Mouse (Mus musculus) left cerebral cortex, adult 2 months (tissue): ENCODE measurements at regions not wholly inside any gene's neighbourhood (a gene's known extent, or its start where the extent isn't known, plus 50 kb on each side); places are given as distances from the start of the nearest gene placed in this dataset.

ENCODE experiments used
- DNase-seq, 2 experiments: peaks; one replicate each; pipeline ENCODE4 v3.0.0; 2021 to 2022; ENCODE audit warnings: low spot score in 2 of 2, mixed read lengths in 1 of 2; ENCODE audit errors: extremely low spot score in 1 of 2
- H3K27ac ChIP-seq: fragments of 200-600 bp; 2 replicates; pipeline ENCODE4 v1.8.1; 2022
- H3K4me3 ChIP-seq: fragments of 200-600 bp; 2 replicates; pipeline ENCODE4 v1.8.1; 2022
- CTCF ChIP-seq: fragments of 200-600 bp; IDR thresholded peaks from 2 replicates; pipeline ENCODE4 v1.8.1; 2022; ENCODE audit warnings: antibody characterized with exemption, mild to moderate bottlenecking, moderate library complexity
- intact Hi-C: fragments of 180-260 bp; cut with DNase I; formaldehyde crosslinking; loops from one replicate; pipeline ENCODE4 v1.15.1; 2025

DNA sequence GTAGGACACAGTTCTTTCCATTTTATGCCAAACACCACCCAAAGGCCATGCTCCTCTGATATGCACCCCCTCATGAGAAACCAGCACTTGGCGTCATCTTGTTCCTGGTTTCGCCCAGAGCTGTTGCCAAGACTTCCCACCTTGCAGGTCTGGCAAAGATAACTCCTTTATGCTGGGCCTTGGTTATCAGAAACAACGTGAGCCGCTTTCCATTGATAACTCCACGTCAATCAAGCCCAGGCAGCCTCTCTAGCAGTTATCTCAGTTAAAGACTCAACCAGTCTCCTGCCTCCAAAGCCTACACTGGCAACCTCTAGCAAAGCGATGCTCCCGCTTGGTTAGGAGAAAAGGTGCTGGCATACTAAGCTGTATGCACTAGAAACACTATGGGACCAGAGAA lies 124.2 kb upstream of the Parp11 start:
- intact Hi-C loops = no loop called here
- TF ChIP-seq CTCF = no peak
- Histone ChIP-seq H3K4me3 (no peak overlapping the region), H3K27ac (no peak overlapping the region)
- DNase-seq = no peak

DNA sequence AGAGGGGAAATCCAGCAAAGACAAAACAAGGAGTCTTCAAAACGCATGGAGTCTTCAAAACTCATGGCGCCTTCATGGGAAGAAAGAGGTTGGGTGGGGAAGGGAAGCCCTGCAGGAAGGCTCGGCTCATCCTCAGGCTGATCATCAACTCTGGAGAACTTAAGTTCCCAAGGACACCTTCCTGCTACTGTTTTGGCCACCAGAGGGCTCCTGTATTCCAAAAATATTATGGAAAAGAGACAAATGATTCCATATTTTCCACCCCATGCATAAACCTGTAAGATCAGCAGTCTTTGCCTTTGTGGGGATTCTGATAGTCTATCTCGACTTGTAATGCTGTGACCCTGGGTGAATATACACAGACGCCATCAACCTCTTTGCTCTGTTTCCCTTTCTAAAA lies 121.7 kb upstream of the Parp11 start:
- Histone ChIP-seq H3K4me3 (no peak overlapping the region), H3K27ac (no peak overlapping the region)
- peak; percentile 77 for TF ChIP-seq CTCF
- intact Hi-C loops = loop anchor here (1.0 to 2.0 kb wide), 3 partner anchors 34 to 176 kb away; partner anchors contain the start of gene Parp11
- DNase-seq = peak; percentile 60 to 61

DNA sequence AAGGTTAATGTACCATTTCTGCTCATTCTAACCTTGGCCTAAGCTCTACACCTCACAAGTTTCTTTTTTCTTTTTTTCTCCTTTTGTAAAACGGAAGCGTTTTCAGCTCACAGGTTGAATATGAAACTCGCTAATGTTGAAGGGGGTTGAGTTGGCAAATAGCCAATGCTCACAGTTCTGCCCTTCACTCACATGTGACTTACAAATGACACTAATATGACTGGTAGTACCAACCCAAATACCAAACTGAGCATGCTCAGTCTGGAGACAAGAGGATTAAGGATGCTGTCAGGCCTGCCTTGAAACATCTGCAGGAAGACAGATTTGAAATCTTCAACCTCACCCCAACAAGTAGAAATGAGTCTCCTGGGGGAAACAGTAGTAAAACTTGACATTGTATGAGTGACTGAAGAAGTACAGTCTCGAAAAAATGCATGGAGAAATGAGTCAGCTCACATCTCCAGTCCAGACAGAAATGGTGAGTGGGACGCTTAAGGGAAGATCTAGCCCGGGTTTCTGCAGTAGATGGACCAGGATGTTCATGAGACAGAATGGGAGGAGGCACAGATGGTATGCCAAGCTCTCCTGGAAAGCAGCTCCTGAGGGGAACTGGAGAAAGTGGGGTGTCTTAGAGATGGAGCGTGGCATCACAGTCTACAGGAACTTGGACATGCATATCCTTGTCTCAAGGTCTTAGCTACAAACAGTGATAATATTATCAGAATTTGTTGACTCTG lies 120.9 kb upstream of the Parp11 start:
- intact Hi-C loops = loop anchor here (1.0 to 2.0 kb wide), 4 partner anchors 34 to 177 kb away; partner anchors contain the start of gene Parp11
- TF ChIP-seq CTCF = no peak
- no peak for DNase-seq
- Histone ChIP-seq H3K4me3 (no peak overlapping the region), H3K27ac (no peak overlapping the region)

DNA sequence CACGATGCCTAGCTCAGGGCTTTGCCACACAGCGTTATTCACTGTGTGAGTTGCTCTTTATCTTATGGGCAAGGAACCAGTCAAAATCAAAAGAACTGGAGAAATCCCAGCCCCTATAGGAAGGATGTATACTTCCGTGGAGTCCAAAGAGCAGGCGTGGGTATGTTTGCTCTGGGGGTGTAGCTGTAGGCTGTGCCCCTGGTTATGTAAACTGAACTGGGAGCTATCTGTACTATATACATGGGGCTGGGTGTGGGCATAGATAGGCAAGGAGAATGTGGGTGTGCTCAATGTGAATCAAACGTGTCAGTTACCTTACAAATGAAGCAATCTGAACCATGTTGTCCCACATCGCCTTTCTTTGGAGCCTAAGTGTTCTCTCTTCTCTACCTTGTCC lies 120.3 kb upstream of the Parp11 start:
- TF ChIP-seq CTCF = no peak
- H3K27ac ChIP-seq = no peak overlapping the region
- no peak overlapping the region for H3K4me3 ChIP-seq
- intact Hi-C loops = loop anchor here (2.0 kb wide), 1 partner anchor 60 kb away; no protein-coding TSS in a partner anchor
- DNase-seq = no peak

DNA sequence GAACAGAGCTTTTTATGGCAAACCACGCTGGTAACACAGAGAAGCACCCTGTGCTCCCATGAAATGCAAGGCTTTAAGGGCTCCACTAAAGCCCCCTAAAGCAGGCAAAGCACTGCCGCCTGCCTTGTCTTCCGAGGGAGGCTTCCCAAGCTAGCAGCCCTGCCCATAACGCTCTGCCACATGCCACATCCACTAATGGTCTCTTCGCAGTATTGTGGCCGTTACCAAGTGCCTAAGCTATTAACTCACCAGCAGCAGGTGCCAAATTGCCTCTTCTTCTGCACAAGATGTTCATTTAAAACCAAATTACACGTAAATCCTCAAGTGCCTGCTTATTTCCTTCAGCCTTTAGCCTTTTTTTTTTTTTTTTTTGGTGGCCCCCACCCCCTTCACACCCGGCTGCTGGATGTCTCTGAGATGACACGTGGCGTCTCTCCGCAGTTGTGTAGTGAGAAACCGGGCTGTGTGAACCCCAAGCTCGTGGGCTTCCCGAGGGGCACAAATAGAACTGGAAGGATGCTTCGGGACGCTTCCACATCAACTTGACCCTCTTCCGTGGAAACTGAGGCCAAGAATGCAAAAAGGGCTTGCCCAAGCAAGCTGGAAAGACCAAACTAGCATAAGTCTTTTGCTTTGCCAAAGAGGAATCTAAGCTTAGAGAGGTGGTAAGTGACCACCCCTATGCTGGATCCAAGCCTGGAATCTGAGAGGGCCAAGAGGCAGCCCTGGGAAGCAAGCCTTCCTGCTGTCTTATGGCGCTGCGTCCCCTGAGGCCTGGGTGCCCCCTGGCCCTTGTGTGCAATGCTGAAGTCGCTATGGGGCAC lies 117.2 kb upstream of the Parp11 start:
- H3K27ac ChIP-seq = no peak overlapping the region
- intact Hi-C loops = no loop called here
- no peak for TF ChIP-seq CTCF
- peak overlapping the region; percentile 70 for H3K4me3 ChIP-seq
- no peak for DNase-seq

DNA sequence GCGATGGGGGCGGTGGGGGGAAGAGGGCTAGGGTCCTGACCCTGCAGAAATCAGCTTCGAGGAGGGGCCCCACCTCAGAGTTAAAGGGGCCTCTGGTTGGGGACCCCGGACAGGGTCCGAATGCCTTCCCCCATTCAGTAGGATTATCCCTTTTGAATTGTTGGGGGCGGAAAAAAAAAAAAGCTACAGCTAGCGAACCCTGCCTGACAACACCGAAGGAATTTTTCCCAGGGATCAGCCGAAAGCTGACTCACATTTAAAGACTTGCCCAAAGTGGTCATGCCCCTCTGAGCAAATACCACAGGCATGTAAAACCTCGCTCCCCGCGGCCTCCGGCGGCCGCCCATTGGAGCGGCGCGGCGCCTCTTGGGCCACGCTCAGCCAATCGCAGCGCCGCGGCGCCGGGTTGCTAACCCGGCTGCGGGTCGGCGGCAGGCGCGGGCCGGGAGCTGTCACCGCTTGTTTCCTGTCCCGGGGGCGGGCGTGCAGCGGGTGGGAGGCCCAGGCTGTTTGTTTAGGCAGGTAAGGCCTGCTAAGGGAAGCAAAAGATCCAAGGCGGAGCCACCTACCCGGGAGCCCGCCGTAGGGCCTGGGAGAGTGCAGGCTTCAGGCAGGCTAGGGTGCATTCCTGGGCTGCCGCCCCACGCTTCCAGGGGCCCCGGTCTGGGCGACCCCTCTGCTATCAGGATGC lies 116.5 kb upstream of the Parp11 start:
- intact Hi-C loops = no loop called here
- TF ChIP-seq CTCF = no peak
- peak overlapping the region; percentile 70 for H3K4me3 ChIP-seq
- DNase-seq = peak; percentile 79
- H3K27ac ChIP-seq = peak overlapping the region; percentile 87

DNA sequence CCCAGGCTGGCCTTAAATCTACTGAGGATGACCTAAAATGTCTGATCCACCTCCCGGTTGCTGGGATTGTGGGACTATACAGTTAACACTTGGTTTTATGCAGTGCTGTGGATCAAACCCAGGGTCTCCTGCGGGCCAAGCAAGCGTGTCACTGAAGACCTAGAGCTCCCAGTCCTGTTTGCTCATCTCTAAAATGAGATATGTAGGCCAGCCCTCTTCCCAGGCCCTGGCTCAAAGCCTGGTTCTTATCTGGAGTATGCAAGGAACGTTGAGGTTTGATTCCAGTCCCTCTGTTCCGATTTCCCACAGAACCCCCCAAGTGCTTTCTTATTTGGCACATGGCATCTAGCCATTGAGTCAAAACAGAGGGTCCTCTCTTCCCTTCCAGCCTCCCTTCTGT lies 115.5 kb upstream of the Parp11 start:
- Histone ChIP-seq H3K4me3 (no peak overlapping the region), H3K27ac (no peak overlapping the region)
- TF ChIP-seq CTCF = no peak
- intact Hi-C loops = no loop called here
- no peak for DNase-seq

DNA sequence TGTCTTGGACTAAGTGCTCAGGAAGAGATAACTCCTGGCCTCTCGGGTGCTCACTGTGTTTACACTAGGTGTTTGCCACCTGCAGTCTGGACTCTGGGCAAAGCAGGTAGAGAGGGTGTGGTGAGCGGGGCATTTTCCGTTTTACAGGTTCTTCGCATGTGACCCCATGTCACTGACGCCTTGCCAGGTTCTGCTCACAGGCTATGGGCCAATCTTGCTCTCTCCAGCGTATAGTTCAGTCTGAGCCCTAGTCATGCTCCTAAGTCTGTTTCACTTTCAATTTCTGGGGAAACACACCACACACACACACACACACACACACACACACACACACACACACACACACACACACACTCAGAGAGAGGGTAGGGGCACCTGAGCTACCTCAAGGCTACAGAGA lies 112.4 kb upstream of the Parp11 start:
- no peak for DNase-seq
- Histone ChIP-seq H3K27ac (no peak overlapping the region), H3K4me3 (no peak overlapping the region)
- no peak for TF ChIP-seq CTCF
- intact Hi-C loops = no loop called here

DNA sequence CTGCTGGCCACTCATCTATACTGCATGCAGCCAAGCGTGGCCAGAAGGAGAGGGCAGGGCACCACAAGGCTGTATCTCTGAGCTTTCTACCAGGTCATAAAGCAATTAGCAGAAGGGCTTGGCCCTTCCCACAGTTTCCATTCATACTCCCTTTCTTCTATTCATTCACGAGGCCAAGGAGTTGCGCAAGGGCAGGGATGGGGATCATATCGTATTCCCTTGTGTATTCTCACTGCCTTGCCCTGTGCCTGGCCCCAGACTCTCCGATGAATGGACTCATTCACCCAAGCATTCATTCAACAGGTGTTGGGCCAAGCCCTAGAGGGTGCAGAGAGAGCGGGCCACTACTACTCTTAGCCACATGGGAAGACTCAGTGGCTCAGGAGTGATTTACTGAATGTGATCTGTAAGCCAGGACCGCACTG lies 111.2 kb upstream of the Parp11 start:
- no peak for DNase-seq
- Histone ChIP-seq H3K27ac (no peak overlapping the region), H3K4me3 (no peak overlapping the region)
- no peak for TF ChIP-seq CTCF
- intact Hi-C loops = no loop called here

DNA sequence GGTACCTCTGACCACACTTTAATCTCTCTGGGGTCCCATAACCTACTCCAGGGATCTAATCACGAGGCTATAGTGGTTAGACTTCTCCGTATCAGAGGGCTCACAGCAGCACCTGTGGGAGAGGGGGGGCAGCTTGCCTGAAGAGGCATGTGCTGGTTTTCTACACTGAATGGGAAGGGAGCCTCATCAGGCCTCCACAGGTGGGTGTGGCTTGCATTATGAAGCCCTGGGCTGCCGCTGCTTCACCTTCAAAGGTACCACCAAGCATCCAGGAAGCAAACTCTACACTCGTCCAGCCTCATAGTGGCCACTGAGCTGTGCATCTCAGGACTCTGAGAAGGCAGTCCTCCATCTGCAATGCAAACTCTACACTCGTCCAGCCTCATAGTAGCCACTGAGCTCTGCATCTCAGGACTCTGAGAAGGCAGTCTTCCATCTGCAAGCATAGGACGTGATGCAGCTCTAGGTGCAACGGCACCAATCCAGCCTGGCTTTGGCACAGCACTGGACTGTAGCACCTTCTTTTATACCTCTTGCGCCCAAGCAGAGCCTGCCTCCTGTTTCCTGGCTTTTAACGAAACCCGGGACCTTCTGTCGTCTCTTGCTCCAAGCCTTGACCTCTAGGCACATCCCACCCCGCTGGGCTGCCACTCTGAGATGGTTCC lies 110.5 kb upstream of the Parp11 start:
- intact Hi-C loops = no loop called here

DNA sequence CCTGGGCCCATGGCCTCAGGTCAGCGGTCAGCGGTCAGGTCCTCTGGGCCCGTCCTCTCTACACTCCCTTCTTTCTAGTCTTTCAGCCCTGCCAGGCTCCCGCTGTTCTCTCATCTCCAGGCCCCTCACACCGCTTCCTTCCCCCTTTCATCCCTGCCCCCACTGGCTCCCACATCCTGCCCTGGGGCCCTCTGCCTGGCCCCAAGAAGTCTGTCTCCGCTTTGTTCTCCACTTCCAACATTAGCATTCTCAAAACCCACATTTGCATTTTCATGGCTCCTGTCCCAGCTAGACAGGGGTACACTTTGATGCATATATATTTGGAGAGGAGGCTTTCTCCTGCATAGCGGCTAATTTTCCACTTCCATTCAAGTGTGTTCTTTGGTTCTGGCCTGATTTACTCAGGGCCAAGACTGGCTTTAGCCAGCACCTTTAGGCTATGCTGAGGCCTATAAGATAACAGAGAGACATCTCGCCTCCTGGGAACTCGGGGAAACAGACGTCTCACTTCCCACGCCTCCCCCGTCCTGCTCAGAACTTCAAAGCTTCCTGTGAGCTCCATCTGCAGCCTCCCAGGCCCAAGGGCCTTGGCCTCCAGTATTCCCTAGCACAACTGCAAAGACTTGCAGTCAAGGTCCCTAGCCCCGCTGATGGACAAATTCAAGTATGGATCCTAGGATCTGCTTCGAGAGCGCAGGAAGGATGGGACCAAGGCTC lies 109.8 kb upstream of the Parp11 start:
- no peak for TF ChIP-seq CTCF
- Histone ChIP-seq H3K27ac (no peak overlapping the region), H3K4me3 (no peak overlapping the region)
- intact Hi-C loops = no loop called here
- DNase-seq = peak; percentile 23 to 52

More for the DNA sequence above, 110.5 kb upstream of the Parp11 start:
- no peak for TF ChIP-seq CTCF
- no peak overlapping the region for H3K4me3 ChIP-seq
- H3K27ac ChIP-seq = no peak overlapping the region
- DNase-seq = no peak
